Mouse (Mus musculus) Patski (cell line): ENCODE measurements around the gene Dapk1. TPM values are rescaled to one million over a fixed set of nuclear protein-coding genes. Genes with fewer than 3 reads are reported as not detected.
A peak's percentile ranks its signal among the peaks of the same experiment; 100 is the strongest.

Experiments
- ATAC-seq: fragments of 100-300 bp; one replicate; pipeline ENCODE4 v1.8.0; 2021
- CTCF ChIA-PET: fragments of 350-600 bp; sonication (Branson Sonifier 250); formaldehyde crosslinking; loops from one replicate; lab custom pipeline; 2022; ENCODE audit warnings: inconsistent platforms; lab: Charles Lee
- POLR2A ChIA-PET: fragments of 350-600 bp; sonication (Branson Sonifier 250); formaldehyde crosslinking; loops from one replicate; lab custom pipeline; 2022; ENCODE audit warnings: antibody characterized with exemption, inconsistent platforms; lab: Charles Lee
- DNase-seq: peaks from one replicate; pipeline ENCODE4 v3.0.0-alpha.2; 2011; ENCODE audit warnings: low read depth, low spot score
- H3K27me3 ChIP-seq: fragments of 371-371 bp; one replicate; pipeline ENCODE4 v1.5.1; 2021
- CTCF ChIP-seq: fragments of 100-300 bp; IDR thresholded peaks from one replicate; pipeline ENCODE4 v1.5.1; 2021
- in situ Hi-C: fragments of 300-500 bp; cut with MboI; formaldehyde crosslinking; loops from 3 replicates; pipeline ENCODE4 v1.11.1; 2018; ENCODE audit warnings: low pct_unique_long_range_greater_than_20kb, mixed read lengths
- polyA plus RNA-seq: library from polyadenylated mRNA; unstranded; gene quantifications from one replicate; pipeline ENCODE4 v1.2.3, GENCODE M21; 2021

The Dapk1 gene
- polyA plus RNA-seq, 1 experiment from 2014 or later, result 38.8 TPM

GRCm38 (mm10) chr13:60660711-60661261 is 59.0 kb downstream of the Dapk1 start:
- ChIA-PET POLR2A (no interaction called here), CTCF (interaction anchor here (0.9 to 1.3 kb wide), 2 partner anchors 13 to 78 kb away, joined by 3 to 4 read pairs; no protein-coding TSS in a partner anchor)
- ATAC-seq, result peak; percentile 23
- DNase-seq, result no peak
- in situ Hi-C loops, result no loop called here
- H3K27me3 ChIP-seq, result no peaks in the 10 kb centered on the region
- no peak for TF ChIP-seq CTCF

DNA sequence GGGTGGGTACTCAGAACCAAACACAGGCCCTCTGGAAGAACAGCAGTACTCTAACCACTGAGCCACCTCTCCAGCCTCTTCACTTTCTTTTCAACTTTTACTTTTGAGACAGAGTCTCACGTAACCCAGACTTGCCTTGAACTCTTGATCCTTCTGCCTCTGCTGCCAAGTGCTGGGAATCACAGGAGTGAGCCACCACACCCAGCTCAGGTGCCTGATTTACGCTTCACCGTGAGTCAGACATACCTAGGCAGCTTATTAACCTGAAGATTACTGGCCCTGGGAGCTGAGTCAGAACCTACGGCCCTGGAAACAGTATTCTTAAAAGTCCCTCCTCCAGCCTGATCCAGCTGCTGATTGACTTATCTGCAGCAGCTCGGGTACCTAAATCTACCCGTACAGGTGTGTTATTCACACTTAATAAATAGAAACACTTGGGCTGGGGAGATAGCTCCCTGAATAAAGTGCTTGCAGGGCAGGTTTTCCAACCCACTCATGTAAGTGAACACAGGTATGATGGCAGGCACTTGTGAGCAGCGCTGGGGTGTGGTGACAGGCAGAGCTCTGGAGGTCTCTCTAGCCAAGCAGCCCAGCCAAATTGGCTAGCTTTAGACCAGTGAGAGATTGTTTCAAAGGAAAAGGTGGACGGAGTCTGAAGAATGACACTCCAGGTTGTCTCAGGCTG is 60.9 kb downstream of the Dapk1 start:
- POLR2A ChIA-PET, result interaction anchor here (0.6 to 0.7 kb wide), 2 partner anchors 10 to 26 kb away, joined by 3 read pairs; no protein-coding TSS in a partner anchor
- CTCF ChIA-PET, result interaction anchor here (1.5 to 2.4 kb wide), 2 partner anchors 9 to 21 kb away, joined by 5 to 6 read pairs; no protein-coding TSS in a partner anchor
- ATAC-seq, result no peak
- H3K27me3 ChIP-seq, result no peaks in the 10 kb centered on the region
- in situ Hi-C loops, result no loop called here
- TF ChIP-seq CTCF, result no peak
- DNase-seq, result no peak

- peak; percentile 46 for ATAC-seq
- no peak for DNase-seq
- TF ChIP-seq CTCF, result no peak
- POLR2A ChIA-PET, result no interaction called here
- CTCF ChIA-PET, result interaction anchor here (2.2 to 2.4 kb wide), 2 partner anchors 20 to 26 kb away, joined by 6 read pairs; no protein-coding TSS in a partner anchor
- in situ Hi-C loops, result no loop called here
- H3K27me3 ChIP-seq, result no peaks in the 10 kb centered on the region
Observed at GRCm38 (mm10) chr13:60664058-60664457, 62.3 kb downstream of the Dapk1 start.

DNA sequence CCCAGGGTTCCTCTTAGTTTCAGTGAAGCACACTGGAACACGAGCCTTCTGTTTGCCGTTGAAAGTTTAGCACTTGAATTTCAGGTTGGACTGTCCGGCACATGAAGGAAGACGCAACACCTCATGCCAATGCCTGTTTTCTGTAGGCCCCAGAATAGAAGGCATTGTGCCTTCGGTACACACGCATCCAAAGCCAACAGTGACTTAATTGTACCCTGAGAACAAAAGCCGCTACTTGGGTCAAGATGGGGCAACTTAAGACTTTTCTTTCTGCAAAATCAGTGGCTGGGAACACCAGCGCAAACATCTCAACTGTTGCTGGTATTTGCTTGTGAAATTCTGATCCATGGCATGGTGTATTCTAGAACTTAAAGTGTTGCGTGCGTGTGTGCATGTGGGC is 63.1 kb downstream of the Dapk1 start:
- POLR2A ChIA-PET, result no interaction called here
- in situ Hi-C loops, result no loop called here
- TF ChIP-seq CTCF, result no peak
- CTCF ChIA-PET, result interaction anchor here (2.2 kb wide), 1 partner anchor 27 kb away, joined by 6 read pairs; no protein-coding TSS in a partner anchor
- ATAC-seq (no peak), DNase-seq (no peak)
- H3K27me3 ChIP-seq, result no peaks in the 10 kb centered on the region

GRCm38 (mm10) chr13:60665402-60665801 is 63.7 kb downstream of the Dapk1 start:
- in situ Hi-C loops, result no loop called here
- H3K27me3 ChIP-seq, result no peaks in the 10 kb centered on the region
- TF ChIP-seq CTCF, result no peak
- ChIA-PET POLR2A (no interaction called here), CTCF (interaction anchor here (2.2 kb wide), 1 partner anchor 27 kb away, joined by 6 read pairs; no protein-coding TSS in a partner anchor)
- DNase-seq, result no peak
- no peak for ATAC-seq

- ATAC-seq (no peak), DNase-seq (no peak)
- in situ Hi-C loops, result no loop called here
- POLR2A ChIA-PET, result interaction anchor here (0.8 kb wide), 1 partner anchor 1071 kb away, joined by 4 read pairs; no protein-coding TSS in a partner anchor
- no peak for TF ChIP-seq CTCF
- no peaks in the 10 kb centered on the region for H3K27me3 ChIP-seq
- CTCF ChIA-PET, result no interaction called here
Observed at GRCm38 (mm10) chr13:60668036-60668435, 66.3 kb downstream of the Dapk1 start.

- in situ Hi-C loops, result no loop called here
- ChIA-PET CTCF (interaction anchor here (2.2 kb wide), 1 partner anchor 13 kb away, joined by 6 read pairs; no protein-coding TSS in a partner anchor), POLR2A (no interaction called here)
- ATAC-seq, result no peak
- no peak for DNase-seq
- no peak for TF ChIP-seq CTCF
- H3K27me3 ChIP-seq, result no peaks in the 10 kb centered on the region
Observed at GRCm38 (mm10) chr13:60670605-60671004, 68.9 kb downstream of the Dapk1 start.

DNA sequence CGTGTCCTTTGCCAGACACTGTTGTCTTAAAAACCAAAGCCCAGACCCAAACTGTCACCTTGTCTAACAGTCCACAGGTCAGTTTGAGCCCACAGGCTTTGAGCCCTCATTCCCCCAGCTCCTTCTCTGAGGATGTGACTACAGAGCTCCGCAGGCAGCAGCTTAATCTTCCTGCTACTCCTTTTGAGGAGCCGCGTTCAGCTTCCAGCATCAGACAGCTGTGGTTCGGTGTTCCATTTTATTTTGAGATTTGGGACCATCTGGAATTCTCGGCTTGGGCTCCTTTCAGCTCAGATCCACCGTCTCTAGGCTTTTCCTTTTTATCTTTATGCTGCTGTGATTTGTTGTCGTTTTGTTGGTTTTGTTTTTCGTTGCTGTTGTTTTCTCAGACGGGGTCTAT is 69.5 kb downstream of the Dapk1 start:
- DNase-seq (no peak), ATAC-seq (no peak)
- in situ Hi-C loops, result no loop called here
- ChIA-PET CTCF (interaction anchor here (0.8 to 2.2 kb wide), 2 partner anchors 9 to 12 kb away, joined by 5 to 6 read pairs; no protein-coding TSS in a partner anchor), POLR2A (no interaction called here)
- no peak for TF ChIP-seq CTCF
- H3K27me3 ChIP-seq, result no peaks in the 10 kb centered on the region

- in situ Hi-C loops, result no loop called here
- ATAC-seq (no peak), DNase-seq (no peak)
- H3K27me3 ChIP-seq, result no peaks in the 10 kb centered on the region
- TF ChIP-seq CTCF, result no peak
- CTCF ChIA-PET, result interaction anchor here (2.2 kb wide), 1 partner anchor 11 kb away, joined by 6 read pairs; no protein-coding TSS in a partner anchor
- POLR2A ChIA-PET, result no interaction called here
Observed at GRCm38 (mm10) chr13:60672287-60672686, 70.5 kb downstream of the Dapk1 start.

GRCm38 (mm10) chr13:60672882-60673675 is 71.3 kb downstream of the Dapk1 start:
- ATAC-seq (no peak), DNase-seq (no peak)
- ChIA-PET POLR2A (no interaction called here), CTCF (interaction anchor here (0.8 to 2.6 kb wide), 2 partner anchors 10 to 73 kb away, joined by 3 to 13 read pairs; no protein-coding TSS in a partner anchor)
- no peak for TF ChIP-seq CTCF
- H3K27me3 ChIP-seq, result no peaks in the 10 kb centered on the region
- in situ Hi-C loops, result no loop called here
